Mouse (Mus musculus): Measurements from ENCODE around the gene Zfp61. TPM values are rescaled to one million over a fixed set of nuclear protein-coding genes. Genes with fewer than 3 reads are reported as not detected.

Gene Zfp61
- polyA plus RNA-seq, 1 experiment, result 14.8 TPM

GRCm38 (mm10) chr7:24298973-24299708, 1.9 kb downstream of the Zfp61 start:
- Histone ChIP-seq H3K4me1 (ENCODE audit: control insufficient read depth, insufficient read depth, low read length) (peaks cover 2% of the 10 kb centered on the region; the same call in 1 of the 2 replicates), H3K4me3 (ENCODE audit: insufficient read depth, low read length) (peak overlapping the region; percentile 82), H3K27ac (ENCODE audit: insufficient read depth, low read length) (peak overlapping the region; percentile 81)
- TF ChIP-seq POLR2A (IDR thresholded peaks at IDR 0.05; ENCODE audit: low read depth, low read length) (peak; percentile 88), CTCF (IDR thresholded peaks at IDR 0.05; ENCODE audit: borderline replicate concordance, insufficient read depth, low read length) (peak; percentile 48; the same call in 1 of the 2 replicates)

GRCm38 (mm10) chr7:24298635-24298972, 2.4 kb downstream of the Zfp61 start:
- TF ChIP-seq CTCF (IDR thresholded peaks at IDR 0.05; ENCODE audit: borderline replicate concordance, insufficient read depth, low read length), result no peak
- TF ChIP-seq POLR2A (IDR thresholded peaks at IDR 0.05; ENCODE audit: low read depth, low read length), result no peak
- peak overlapping the region; percentile 82 for H3K4me3 ChIP-seq (ENCODE audit: insufficient read depth, low read length)
- peaks cover 2% of the 10 kb centered on the region; the same call in 1 of the 2 replicates for H3K4me1 ChIP-seq (ENCODE audit: control insufficient read depth, insufficient read depth, low read length)
- no peak overlapping the region for H3K27ac ChIP-seq (ENCODE audit: insufficient read depth, low read length)

- Histone ChIP-seq H3K4me1 (ENCODE audit: control insufficient read depth, insufficient read depth, low read length) (peaks cover 2% of the 10 kb centered on the region; the same call in 1 of the 2 replicates), H3K27ac (ENCODE audit: insufficient read depth, low read length) (no peak overlapping the region), H3K4me3 (ENCODE audit: insufficient read depth, low read length) (0 out of 2 replicates have a peak overlapping the region, but pooled peaks have one; percentile 82)
- TF ChIP-seq POLR2A (IDR thresholded peaks at IDR 0.05; ENCODE audit: low read depth, low read length), result no peak
- TF ChIP-seq CTCF (IDR thresholded peaks at IDR 0.05; ENCODE audit: borderline replicate concordance, insufficient read depth, low read length), result no peak
Observed at GRCm38 (mm10) chr7:24297361-24298095, 3.5 kb downstream of the Zfp61 start.

GRCm38 (mm10) chr7:24296386-24296785, 4.6 kb downstream of the Zfp61 start:
- Histone ChIP-seq H3K4me1 (ENCODE audit: control insufficient read depth, insufficient read depth, low read length) (peaks cover 2% of the 10 kb centered on the region; the same call in 1 of the 2 replicates), H3K27ac (ENCODE audit: insufficient read depth, low read length) (no peak overlapping the region), H3K4me3 (ENCODE audit: insufficient read depth, low read length) (no peak overlapping the region)
- TF ChIP-seq POLR2A (IDR thresholded peaks at IDR 0.05; ENCODE audit: low read depth, low read length) (no peak), CTCF (IDR thresholded peaks at IDR 0.05; ENCODE audit: borderline replicate concordance, insufficient read depth, low read length) (no peak)

- Histone ChIP-seq H3K4me1 (ENCODE audit: control insufficient read depth, insufficient read depth, low read length) (peaks cover 2% of the 10 kb centered on the region; the same call in 1 of the 2 replicates), H3K27ac (ENCODE audit: insufficient read depth, low read length) (no peak overlapping the region), H3K4me3 (ENCODE audit: insufficient read depth, low read length) (no peak overlapping the region)
- TF ChIP-seq POLR2A (IDR thresholded peaks at IDR 0.05; ENCODE audit: low read depth, low read length), result no peak
- no peak for TF ChIP-seq CTCF (IDR thresholded peaks at IDR 0.05; ENCODE audit: borderline replicate concordance, insufficient read depth, low read length)
Observed at GRCm38 (mm10) chr7:24295376-24295775, 5.7 kb downstream of the Zfp61 start.

GRCm38 (mm10) chr7:24294763-24295162, 6.3 kb downstream of the Zfp61 start:
- H3K4me1 ChIP-seq (ENCODE audit: control insufficient read depth, insufficient read depth, low read length), result no peaks in the 10 kb centered on the region; the same call in 1 of the 2 replicates
- no peak overlapping the region for H3K4me3 ChIP-seq (ENCODE audit: insufficient read depth, low read length)
- H3K27ac ChIP-seq (ENCODE audit: insufficient read depth, low read length), result no peak overlapping the region
- TF ChIP-seq POLR2A (IDR thresholded peaks at IDR 0.05; ENCODE audit: low read depth, low read length), result no peak
- TF ChIP-seq CTCF (IDR thresholded peaks at IDR 0.05; ENCODE audit: borderline replicate concordance, insufficient read depth, low read length), result no peak

GRCm38 (mm10) chr7:24293061-24293851, 7.8 kb downstream of the Zfp61 start:
- TF ChIP-seq CTCF (IDR thresholded peaks at IDR 0.05; ENCODE audit: borderline replicate concordance, insufficient read depth, low read length) (no peak), POLR2A (IDR thresholded peaks at IDR 0.05; ENCODE audit: low read depth, low read length) (no peak)
- Histone ChIP-seq H3K4me1 (ENCODE audit: control insufficient read depth, insufficient read depth, low read length) (no peaks in the 10 kb centered on the region; the same call in 1 of the 2 replicates), H3K4me3 (ENCODE audit: insufficient read depth, low read length) (no peak overlapping the region), H3K27ac (ENCODE audit: insufficient read depth, low read length) (no peak overlapping the region)

GRCm38 (mm10) chr7:24291387-24292090, 9.5 kb downstream of the Zfp61 start:
- H3K27ac ChIP-seq (ENCODE audit: insufficient read depth, low read length), result no peak overlapping the region
- H3K4me3 ChIP-seq (ENCODE audit: insufficient read depth, low read length), result no peak overlapping the region
- no peak for TF ChIP-seq CTCF (IDR thresholded peaks at IDR 0.05; ENCODE audit: borderline replicate concordance, insufficient read depth, low read length)
- no peak for TF ChIP-seq POLR2A (IDR thresholded peaks at IDR 0.05; ENCODE audit: low read depth, low read length)
- no peaks in the 10 kb centered on the region for H3K4me1 ChIP-seq (ENCODE audit: control insufficient read depth, insufficient read depth, low read length)
